Mouse (Mus musculus) granulocyte monocyte progenitor cell, adult 5-6 weeks (primary cell): ENCODE measurements at regions not wholly inside any gene's neighbourhood (a gene's known extent, or its start where the extent isn't known, plus 50 kb on each side); places are given as distances from the start of the nearest gene placed in this dataset.
"Not testable (repeated sequence)": the region's sequence is repeated elsewhere in the genome, so short reads cannot be mapped to it uniquely, and the experiment has no call there.

Experiments used
- ATAC-seq: replicated peaks from 2 replicates; pipeline ENCODE4 v1.8.0; 2016; ENCODE audit warnings: mild to moderate bottlenecking, moderate TSS enrichment, inconsistent platforms; ENCODE audit not compliant: poor library complexity, severe bottlenecking

DNA sequence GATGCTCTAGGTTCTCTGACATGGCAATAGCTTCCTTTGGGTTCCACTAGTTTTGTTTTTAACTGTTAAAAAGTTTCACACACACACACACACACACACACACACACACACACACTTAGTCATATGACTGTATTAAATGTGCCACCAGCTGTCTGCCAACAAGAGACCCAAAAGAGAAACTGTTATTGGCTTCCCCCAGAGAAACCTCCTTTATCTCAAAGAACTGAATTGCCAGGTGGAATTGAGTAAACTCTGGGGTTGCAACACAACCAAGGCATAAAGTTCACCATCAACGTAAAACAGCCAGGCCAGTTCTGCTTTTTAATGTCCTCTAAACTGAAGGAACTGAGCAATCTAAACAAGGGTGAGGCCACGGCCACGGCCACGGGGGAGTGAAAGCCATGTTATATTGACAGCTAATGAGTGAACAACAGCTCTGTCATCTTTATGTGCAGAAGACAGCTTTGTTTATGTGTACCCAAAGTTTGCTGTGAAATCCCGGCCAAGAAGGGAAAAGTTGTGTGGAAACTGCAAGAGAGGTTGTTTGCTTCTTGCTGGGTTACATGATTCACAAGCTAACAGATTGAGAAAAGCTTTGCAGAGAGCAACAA lies 69.3 kb downstream of the Btg1 start:
- peak; percentile 98 for ATAC-seq

DNA sequence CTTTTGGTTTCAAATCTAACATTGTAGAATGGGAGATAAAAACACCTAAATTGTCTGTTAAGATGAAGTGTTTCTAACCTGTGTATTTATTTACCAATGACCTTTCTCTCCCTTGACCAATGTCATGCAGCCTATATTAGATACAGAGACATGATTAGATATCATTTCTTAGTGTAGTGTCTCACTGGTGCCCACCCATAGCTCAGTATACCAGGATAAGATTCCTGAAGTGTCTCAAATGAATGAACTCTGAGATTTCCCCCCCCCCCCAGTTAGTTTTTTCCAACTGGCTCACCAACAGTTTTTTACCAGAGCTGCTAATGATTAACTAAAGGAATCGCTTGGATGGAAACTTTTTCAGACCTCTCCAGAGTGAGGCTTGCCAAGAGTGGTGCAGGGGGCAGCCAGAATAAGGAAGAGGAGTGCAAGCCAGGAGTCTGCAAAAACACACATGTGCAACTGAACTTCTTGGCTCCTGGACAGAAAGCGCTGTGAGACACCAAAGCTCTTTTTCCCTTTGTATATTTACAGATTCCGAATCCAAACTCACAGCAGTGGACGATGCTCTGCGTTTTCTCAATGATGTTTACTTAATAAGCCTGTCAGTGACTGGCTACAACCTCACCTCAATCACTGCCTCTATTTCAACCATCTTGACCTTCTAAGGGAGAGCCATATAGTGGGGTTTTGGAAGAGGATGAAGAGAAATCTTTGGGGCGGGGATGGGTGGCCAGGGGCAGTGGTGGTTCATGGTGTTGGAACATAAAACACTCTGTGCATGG lies 70.0 kb downstream of the Btg1 start:
- no peak for ATAC-seq

DNA sequence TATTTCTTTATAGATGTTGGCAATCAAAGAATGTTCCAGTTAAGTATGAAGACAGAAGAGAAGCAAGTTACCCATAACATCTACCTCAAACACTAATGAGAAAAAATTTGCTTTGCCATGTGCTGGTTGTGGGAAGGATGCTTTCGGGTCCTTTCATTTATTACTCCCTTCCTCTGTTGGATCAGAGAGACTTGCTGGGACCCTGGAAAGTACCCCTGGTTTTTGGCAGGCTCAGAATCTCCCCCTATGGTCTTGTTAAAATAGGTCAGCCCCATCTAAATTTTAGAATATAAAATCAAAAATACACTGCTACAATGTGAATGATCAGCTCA lies 70.6 kb downstream of the Btg1 start:
- ATAC-seq, result no peak

DNA sequence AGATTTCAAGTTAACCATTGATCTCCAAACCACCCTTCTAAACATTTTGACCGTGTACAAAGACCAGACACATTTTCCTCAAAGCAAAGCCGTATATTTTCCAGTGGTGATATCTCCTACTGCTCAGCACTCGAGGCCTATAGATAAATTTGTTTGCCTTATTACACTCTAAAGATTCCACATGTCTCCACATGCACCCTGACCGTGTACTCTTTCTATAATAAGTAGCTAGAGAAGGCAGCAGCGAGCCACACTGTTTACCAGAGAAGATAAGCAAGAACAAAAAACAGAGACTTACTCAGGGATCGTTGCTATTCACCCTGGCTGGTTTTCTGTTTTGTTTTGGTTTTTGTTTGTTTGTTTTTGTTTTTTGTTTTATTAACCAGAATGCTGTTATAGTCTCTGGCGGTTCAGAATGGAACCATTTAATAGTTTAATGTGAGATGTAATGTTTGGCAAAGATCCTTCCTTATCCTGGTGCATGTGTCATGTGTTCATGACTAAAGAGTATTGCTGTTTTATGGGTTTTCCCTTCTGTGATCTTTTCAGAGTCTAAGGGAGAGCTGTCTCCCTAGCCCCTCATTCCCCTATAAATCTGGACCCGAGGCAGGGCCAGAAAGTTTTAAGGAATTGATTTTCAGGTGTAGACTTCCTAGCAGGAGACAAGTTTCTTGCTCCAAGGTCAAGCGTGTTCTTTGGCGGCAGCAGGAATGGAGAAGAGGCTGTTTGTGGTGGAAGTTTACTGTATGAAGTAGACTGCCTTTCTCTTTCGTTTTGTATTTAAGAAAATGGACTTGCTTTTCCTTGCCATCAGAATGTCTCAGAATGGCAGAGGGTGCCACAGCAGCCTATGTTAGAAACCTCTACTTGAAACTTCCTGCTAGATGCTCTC lies 73.4 kb downstream of the Btg1 start:
- ATAC-seq, result no peak

DNA sequence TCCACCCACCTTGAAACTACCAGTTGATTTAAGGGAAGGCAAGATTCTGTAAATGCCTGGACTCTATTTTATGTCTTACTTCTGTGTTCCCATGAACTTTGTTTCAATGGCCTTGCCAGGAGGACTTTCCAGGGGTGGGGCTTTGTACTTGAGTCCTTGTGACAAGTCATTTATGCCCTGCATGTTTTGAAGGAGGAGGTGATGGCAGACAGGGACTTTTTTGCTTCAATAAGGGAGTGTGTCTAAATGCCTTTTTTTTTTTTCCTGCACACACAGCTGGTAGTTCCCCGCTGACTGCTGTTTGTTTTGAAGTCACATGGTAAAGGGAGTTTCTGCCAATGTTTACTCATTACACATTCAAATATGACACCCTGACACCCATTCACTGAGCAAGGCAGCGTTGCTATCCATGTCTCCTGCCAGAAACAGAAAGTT lies 74.1 kb downstream of the Btg1 start:
- no peak for ATAC-seq

DNA sequence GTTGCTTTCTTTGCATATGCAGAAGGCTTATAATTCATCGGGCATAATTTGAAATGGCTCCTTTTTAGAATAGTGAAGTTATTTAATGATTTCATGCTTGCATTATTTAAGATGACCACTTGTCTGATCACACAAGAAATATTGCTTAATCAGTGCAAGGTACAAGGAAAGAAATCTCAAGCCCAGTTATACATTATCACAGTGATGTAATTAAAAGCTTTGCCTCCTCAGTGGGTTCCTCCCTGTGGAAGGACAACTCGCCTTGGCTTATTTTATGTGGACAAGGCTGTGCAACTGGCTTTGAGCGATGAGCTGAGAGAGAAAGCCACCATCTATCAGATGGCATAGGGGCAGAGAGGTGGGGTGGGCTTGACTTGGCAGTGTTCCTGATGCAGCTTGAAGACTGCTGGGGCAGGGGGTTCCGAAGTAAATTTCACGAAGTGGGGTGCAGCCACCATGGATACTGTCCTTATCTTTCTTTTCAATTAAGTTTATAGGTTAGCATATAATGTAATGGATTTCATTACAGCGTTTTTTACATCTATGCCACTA lies 74.6 kb downstream of the Btg1 start:
- no peak for ATAC-seq

DNA sequence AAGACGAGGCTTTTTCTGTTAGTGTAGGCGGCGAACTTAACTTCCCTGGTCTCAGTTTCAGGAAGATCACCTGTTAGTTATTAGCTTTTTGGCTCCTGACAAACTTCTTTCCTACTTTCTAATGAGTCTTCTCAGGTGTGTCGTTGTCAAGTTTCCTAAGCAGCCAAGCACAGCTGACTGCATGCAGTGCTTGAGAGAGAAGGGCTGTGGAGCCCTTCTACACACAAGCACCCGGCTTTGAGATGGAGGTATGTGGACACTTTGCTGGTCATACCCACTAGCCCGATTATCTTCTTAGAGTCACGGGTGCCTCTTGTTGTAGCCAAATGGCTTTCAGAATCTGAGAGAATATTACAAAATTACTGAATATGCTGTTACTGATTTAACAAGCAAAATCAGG lies 76.0 kb downstream of the Btg1 start:
- ATAC-seq, result no peak

DNA sequence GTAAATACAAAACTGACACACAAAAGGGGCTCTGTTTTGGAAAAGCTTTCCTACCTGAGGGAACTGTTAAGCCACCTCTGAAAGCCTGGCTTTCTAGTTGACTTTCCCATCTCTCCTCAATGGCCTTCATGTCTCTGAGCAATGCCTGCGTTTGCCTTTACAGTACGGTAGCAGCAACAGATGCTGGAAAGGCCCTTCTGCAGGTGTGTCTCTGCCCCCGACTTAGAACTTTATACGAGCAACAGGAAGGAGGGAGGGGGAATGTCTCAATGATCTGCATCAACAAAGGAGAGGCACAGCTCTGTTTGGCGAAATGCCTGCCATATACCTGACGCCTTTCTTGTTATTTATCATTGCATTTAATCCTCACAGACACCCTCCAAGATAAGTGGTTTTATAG lies 77.0 kb downstream of the Btg1 start:
- no peak for ATAC-seq

DNA sequence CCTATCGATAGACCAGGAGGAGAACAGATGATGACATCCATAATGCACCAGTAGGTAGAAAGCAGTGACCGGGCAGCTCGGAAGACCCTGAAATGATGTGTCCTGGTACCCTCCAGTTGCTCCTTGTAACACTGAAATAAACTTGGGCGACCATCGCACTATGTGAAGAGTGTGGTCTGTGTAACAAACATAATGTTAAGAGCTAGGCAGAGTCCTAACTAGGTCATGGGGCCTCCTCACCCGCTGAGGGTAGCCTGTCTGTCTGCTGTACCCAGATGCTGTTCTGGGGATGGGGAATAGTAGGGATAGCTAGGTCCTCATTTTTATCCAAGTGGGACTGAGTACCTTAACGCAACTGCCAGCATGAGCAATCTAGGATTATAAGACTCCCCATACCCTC lies 79.8 kb downstream of the Btg1 start:
- ATAC-seq, result no peak

DNA sequence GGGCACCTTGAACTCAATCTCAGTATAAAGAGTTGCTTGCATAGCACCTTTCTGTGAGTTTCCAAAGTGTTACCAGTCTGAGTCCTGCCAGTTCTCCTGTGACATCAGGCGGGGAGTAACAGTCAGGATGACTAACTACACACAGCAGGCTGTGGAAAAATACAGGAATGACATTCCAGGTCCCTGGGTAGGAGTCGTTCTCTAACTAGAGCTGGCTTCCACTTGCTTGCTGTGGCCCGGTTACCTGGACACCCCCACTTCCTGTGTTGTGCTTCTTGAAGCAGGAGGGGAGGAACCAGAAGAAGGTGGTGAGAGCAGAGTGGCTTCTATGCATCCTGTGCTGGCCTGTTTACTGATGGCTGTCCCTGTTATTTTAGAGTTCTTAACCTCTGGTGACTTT lies 81.0 kb downstream of the Btg1 start:
- ATAC-seq, result no peak

DNA sequence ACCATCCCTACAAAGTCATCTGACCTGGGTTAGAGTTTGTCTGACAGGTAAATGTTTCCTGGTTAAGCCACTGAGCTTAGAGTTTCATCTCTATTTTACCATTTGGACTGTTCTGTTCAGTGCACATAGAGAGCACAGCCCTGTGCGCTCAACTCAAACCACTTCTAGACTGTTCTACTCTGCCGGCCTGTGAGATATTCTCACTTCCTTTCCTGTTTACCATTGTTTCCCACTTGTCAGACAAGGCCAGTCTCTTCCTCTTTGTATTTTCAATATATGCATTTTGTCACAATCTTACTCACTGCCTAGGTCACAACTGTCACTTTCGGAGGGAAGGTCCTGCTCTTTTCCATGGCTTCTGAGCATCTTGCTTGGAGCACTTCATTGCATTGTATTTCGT lies 89.8 kb downstream of the Btg1 start:
- ATAC-seq, result peak; percentile 89

DNA sequence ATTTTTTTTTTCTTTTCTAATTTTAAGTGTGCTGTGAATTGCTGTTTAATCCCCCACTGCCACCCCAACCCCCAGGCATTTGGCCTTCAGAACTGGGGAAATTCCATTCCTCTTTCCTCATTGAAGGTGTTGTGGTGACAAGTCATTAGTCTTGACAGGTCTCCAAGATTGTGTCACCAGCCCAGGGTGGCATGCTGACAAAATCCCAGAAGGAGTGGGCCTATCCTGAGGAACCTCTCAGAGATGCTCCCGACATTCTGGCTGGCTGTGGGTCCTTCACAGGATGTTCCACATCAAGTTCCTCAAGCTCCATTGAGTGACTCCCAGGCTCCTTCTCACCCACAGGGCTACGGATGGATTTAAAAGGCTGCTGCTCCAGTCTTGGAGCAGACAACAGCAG lies 91.7 kb downstream of the Btg1 start:
- no peak for ATAC-seq

DNA sequence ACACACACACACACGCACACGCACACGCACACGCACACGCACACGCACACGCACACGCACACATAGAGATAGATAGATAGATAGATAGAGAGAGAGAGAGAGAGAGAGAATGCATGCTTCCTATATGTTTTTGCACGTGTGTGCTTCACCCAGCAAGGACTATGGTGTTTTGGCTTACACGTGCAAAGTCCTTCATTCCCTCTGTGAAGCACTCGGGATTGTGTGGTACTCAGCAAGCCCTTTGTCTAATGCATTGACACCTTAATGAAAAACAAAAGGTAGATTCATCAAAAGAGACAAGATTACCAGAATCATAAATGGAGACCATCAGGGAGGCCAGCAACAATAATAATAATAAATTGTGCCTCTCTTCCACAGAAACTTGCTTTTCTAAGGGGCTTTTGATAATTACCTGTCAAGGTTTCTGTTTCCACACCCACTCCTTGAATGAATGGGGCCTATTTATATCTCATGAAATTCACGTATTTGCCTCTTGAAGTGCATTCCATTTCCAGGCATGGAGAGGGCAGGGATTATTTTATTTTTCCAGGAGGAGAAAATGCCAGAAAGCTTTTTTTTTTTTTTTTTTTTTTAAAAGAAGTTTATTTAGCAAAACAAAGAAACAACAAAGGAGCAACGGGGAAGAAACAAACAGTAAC lies 93.0 kb downstream of the Btg1 start:
- ATAC-seq, result no peak

DNA sequence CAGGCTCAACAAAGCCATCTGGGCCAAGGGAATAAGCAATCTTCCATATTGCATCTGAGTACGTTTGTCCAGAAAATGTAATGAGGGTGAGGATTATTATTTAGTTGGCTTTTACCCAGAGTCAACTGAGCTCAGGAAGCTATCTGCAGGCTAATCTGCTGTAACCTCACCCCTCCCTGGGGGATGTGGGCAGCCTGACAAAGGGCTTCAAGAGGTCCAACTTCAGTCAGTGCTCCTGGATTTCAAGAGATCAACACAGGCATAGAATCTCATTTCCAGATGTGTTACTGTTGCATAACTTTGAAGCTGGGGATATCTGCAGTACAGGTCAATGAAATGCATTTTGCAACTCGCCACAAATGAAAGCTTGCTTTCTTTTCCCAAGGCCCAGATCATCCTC lies 95.2 kb downstream of the Btg1 start:
- ATAC-seq, result no peak

DNA sequence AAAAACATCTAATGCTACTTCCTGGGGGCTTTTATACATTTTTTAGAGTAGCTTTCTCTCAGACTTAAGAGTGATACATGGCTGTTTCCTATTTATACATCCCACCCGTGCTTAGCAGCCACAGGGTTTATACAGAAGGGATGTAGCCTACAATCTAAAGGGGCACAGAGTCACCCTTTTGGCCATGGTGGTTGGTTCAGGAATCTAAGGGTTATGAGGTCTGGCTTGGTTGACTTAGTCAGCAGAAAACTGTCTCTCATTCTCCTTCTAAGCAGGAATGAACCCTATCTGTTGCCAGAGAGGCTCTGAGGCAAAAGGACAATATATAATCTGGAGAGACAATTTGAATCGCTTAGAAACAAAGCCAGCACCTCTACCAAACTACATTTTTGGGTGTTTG lies 97.9 kb downstream of the Btg1 start:
- no peak for ATAC-seq

DNA sequence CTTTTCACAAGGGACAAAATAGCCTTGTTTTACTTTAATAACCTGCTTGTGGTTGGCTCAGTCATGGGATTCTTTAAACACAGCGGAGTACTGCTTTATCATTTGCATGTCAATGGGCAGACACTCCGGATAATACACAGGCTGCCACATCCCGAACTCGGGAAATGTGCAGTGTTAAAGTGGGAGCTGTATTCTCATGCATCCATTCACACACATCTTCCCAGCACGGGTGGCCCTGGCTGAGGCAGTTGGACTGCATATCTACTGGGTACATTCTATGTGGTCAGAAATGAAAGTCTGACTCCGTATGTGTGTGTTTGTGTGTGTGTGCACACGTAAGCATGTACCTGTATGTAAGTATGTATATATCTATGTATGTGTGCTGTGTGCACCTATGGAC lies 100.5 kb downstream of the Btg1 start:
- no peak for ATAC-seq

DNA sequence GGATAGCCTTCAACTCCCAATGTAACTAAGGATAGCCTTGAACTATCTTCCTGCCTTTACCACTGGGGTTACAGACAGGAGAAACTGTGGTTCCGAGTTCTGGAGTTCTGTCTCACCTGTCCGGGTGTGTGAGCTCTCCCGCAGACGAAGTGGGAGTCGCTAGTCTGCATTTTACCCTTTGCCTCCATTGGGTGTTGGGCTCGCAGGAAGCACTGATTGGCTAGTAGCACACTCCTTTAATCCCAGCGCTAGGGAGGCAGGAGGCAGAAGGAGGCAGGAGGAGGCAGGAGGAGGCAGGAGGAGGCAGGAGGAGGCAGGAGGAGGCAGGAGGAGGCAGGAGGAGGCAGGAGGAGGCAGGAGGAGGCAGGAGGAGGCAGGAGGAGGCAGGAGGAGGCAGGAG lies 101.9 kb downstream of the Btg1 start:
- not testable (repeated sequence) for ATAC-seq

DNA sequence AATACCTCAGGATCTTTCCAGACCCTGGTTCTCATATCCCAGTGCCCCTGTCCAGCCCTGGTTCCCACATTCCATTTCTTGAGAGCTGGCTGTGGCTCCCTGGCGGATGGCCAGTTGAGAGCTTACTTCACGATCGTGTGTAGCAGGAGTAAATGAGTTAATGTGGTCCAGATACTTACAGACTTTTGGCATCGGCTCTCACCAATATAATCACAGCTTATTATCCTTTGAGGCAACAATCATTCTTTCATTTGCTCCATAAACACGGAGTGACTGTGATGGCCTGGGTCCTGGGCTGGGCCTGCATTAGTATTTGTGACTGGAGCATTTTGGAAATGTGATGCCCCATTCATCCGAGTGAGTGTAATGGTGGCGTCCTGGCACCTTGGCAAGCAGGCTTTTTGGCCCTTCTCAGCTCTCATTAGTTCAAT lies 103.5 kb downstream of the Btg1 start:
- no peak for ATAC-seq

DNA sequence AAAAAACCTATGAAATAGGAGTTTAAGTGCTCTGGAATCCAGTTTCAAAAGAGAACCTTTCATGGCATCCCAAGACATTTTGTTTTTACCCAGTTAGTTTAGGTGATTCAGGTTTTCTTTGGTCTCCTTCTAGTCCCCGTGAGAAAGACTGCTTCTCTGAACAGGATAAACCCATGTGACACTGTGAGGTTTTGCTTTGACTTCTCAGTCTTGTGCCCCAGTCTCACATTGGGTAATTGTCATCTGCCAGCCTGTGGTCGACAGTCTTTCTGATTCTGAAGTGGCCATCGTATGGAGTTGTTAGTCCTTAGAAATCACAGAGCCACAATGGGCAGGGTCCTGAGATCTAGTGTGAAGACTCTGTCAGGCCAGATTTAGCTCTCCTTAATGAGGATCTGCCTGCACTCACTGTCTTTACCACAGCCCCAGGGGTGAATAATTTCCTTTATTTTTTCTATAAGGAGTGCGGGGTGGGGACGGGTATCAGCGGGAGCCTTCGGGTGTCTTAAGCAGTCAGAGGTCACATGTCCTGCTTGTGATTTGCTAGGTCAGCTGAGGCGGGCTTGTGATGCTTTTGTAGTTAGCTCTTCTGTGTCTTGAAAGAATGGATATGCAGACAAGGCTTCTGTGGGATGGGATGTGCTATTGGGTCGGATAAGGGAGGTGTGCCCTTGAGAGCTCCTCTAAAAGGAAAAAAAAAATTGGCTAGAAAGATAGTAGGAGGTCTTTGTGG lies 104.3 kb downstream of the Btg1 start:
- no peak for ATAC-seq

DNA sequence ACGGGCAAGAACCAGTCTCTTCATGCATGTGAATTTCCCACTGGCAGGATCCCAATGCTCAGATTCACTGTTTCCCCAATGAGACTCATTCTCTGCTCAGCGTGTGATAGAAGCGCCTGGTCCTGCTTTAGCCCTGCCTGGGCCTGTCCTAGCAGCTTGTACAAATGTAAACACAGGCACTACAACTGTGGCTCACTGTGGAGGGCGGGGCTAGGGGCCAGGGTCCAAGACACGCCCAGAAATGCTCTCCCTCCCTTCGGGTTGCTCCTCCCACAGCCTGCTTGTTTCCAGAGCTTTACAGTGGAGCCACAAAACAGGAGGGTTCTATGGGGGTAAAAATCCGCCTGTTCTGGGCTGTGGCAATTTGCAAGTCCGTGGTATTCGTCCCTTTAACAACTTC lies 105.7 kb downstream of the Btg1 start:
- peak; percentile 86 for ATAC-seq
